Mouse (Mus musculus) common myeloid progenitor, adult 5-6 weeks (primary cell): ENCODE data around the gene Hamp. TPM values are rescaled to one million over a fixed set of nuclear protein-coding genes. Genes with fewer than 3 reads are reported as not detected.
"Not testable (repeated sequence)": the region's sequence is repeated elsewhere in the genome, so short reads cannot be mapped to it uniquely, and the experiment has no call there.

Experiments used
- ATAC-seq: replicated peaks from 2 replicates; pipeline ENCODE4 v1.8.0; 2016; ENCODE audit warnings: low read depth, mild to moderate bottlenecking, moderate TSS enrichment, inconsistent platforms; ENCODE audit not compliant: poor library complexity, severe bottlenecking
- total RNA-seq: library from RNA; stranded (forward); fragments of 200-1000, 187-1606 nt; gene quantifications from 2 replicates; pipeline ENCODE4 v1.2.3, GENCODE M21; 2017

Hamp gene
- total RNA-seq, 1 experiment from 2014 or later: not detected

DNA sequence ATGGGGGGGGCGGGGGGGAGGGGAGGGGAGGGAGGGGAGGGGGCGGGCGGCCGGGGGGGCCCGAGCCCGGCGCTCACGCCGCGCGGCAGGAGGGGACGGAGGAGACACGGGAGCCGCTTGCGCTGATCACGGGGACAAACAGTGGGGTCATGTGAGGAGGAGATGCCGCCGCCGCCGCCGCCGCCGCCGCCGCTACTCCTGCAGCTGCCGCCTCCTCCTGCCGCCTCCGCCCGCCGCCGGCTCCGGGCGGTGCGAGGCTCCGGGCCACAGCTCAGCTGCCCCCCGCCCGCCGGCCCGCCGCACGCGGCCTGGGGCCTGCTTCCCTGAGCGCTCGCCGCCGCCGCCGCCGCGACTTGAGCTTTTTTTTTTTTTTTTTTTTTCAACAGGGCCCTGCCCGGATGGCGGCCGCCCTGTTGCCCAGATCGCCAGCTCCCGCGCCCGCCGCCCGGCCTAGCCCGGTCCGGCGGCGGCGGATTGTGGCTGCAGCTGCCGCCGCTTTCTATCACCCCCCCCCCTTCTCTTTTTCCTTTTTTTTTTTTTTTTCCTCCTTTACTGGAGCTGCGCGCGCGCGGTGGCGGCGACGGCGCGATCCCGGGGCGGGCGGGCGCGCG is 13.0 kb upstream of the Hamp start, which contains the start of gene Usf2:
TSS of gene Usf2 (minus strand) at position 48 of the 611 bp plus-strand sequence.
- peak; percentile 49 for ATAC-seq

DNA sequence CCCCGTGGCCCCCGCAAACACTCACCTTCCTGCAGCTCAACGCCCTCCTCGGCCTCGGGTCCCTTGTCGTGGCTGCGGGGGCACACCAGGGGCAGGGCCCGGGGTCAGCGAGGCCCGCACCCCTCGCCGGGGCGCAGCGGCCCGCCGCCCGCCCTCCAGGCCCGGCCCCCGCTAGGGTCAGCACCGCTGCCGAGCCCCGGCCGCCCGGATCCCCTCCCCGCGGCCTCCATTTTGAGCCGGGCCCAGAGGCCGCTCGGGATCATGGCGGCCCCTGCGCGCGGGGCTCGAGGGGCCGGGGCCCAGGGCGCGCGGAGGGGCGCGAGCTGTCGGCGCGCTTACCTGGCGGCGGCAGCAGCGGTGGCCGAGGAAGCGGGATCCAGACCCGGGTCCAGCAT is 12.5 kb upstream of the Hamp start:
- ATAC-seq: no peak

GRCm38 (mm10) chr7:30955584-30956356 is 11.9 kb upstream of the Hamp start:
- peak; percentile 51 for ATAC-seq

- no peak for ATAC-seq
These were observed 11.2 kb upstream of the Hamp start for GRCm38 (mm10) chr7:30954971-30955520.

DNA sequence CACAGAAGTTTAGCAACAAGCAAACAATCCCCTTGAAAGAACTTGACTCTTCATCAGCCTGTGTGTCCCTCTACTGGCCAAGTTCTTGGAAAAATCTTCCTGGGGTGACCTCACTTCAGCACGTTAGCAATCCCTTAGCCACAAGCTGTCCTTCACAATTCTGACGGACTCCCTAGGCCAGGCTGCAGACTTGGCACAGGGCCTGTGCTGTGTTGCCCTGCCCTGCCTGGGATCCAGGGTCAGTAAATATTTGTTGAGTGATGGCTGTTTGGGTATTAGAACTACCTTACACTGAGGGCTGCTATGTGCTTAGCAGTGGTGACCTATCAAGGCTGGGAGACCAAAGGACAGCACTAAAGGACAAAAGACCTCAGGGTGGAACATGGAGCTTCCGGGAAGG is 10.2 kb upstream of the Hamp start:
- no peak for ATAC-seq

GRCm38 (mm10) chr7:30953459-30953858 is 9.6 kb upstream of the Hamp start:
- ATAC-seq: peak; percentile 35

GRCm38 (mm10) chr7:30952441-30953265 is 8.8 kb upstream of the Hamp start:
- ATAC-seq: no peak

- not testable (repeated sequence) for ATAC-seq
These were observed 6.1 kb upstream of the Hamp start for GRCm38 (mm10) chr7:30949902-30950301.

- no peak for ATAC-seq
These were observed 2.0 kb upstream of the Hamp start for GRCm38 (mm10) chr7:30945876-30946275.

DNA sequence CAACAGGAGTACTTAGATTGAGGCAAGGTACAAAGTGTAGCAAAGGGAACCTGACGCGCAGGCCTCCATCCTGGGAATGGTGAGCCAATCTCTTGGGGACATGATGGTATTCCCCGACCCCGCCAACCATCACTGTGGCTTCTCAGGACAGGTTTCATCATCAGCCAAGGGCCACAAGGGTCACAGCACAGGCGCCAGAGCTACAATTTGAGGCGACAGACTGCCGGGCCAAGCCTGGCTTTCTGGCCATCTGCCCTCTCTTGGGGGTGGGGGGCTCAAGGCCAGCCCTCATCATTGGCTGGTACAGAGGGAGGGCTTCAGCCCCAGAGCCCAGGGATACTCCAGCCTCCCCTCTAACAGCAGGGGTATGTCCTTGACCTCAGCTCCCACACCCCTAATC is 1.6 kb upstream of the Hamp start:
- ATAC-seq: not testable (repeated sequence)

GRCm38 (mm10) chr7:30944706-30945105 is 874 bp upstream of the Hamp start:
- ATAC-seq: not testable (repeated sequence)

GRCm38 (mm10) chr7:30942365-30942764 is 1.5 kb downstream of the Hamp start:
- ATAC-seq: peak; percentile 75

GRCm38 (mm10) chr7:30940070-30940469 is 3.8 kb downstream of the Hamp start:
- not testable (repeated sequence) for ATAC-seq

DNA sequence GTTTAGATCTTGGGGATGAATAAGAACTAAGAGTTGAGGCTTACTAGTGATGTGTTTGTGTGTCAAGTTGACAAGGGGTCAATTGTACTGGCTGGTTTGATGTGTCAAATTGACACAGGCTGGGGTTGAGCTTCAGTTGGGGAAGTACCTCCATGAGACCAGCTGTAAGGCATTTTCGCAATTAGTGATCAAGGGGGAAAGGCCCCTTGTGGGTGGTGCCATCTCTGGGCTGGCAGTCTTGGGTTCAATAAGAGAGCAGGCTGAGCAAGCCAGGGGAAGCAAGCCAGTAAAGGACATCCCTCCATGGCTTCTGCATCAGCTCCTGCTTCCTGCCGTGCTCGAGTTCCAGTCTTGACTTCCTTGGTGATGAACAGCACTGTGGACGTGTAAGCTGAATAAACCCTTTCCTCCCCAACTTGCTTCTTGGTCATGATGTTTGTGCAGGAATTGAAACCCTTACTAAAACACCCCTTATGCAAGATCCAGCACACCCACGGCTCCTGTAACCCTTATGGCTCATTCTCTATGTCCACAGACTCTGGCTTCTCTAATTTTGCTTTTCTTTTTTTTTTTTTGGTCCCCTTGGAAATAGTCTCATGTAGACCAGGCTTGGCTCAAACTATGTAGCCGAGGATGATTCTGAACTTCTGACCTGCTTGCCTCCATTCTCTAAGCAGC is 8.3 kb downstream of the Hamp start:
- 0 out of 2 replicates have a peak, but pooled peaks have one; percentile 47 for ATAC-seq

GRCm38 (mm10) chr7:30924581-30924980 is 19.3 kb downstream of the Hamp start, which contains the start of gene Hamp2:
Gene Hamp2 (minus strand): TSS chr7:30924681.
- ATAC-seq: not testable (repeated sequence)

GRCm38 (mm10) chr7:30924071-30924470 is 19.8 kb downstream of the Hamp start:
- no peak for ATAC-seq

- peak; percentile 51 for ATAC-seq
These were observed 21.3 kb downstream of the Hamp start for GRCm38 (mm10) chr7:30922490-30922889.

DNA sequence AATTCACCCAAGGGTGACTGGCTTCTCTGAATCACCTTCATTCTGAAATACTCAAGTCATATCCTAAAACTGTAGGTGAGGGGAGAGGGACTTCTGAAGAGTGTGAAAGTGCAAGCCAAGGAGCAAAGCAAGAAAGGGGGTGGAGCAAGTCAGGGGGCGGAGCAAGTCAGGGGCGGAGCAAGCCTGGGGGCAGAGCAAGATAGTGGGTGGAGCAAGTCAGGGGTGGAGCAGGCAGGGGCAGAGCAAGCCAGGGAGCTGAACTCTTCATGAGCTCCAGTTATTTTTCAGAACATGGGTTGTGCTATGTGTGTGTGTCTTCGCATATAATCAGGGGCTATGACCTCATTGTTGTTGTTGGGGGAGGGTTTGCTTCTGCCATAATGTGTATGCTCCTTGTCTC is 23.6 kb downstream of the Hamp start:
- peak; percentile 74 for ATAC-seq

GRCm38 (mm10) chr7:30917219-30917618 is 26.6 kb downstream of the Hamp start:
- ATAC-seq: peak; percentile 46

DNA sequence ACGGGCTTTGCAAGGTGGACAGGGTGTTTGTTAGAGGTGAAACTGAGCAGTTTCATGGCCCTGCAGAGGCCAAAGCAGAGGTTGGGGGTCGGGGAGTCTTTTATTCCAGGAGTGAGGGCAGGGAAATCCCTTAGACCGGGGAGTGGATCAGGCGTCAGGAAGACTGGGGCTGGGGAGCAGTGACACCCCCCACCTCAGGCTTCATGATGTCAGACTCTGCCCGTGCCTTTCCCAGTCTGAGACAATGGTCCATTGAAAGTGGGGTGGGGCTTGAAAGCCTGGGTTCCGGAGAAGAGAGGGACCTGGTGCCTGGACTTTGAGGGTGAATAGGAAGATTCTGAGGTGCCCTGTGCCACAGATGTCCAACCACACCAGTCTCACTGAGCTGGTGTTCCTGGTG is 27.1 kb downstream of the Hamp start:
- ATAC-seq: no peak
